Mouse (Mus musculus): ENCODE data around the gene Gm3417. TPM values are rescaled to one million over a fixed set of nuclear protein-coding genes. Genes with fewer than 3 reads are reported as not detected.

Gene Gm3417
- polyA plus RNA-seq (2014; fragmentation: Illumina TruSeq; extraction: RNeasy Lipid Tissue Mini Kit (QIAGEN cat#74804); ENCODE audit: low read depth, low replicate concordance): 1.6 TPM

DNA sequence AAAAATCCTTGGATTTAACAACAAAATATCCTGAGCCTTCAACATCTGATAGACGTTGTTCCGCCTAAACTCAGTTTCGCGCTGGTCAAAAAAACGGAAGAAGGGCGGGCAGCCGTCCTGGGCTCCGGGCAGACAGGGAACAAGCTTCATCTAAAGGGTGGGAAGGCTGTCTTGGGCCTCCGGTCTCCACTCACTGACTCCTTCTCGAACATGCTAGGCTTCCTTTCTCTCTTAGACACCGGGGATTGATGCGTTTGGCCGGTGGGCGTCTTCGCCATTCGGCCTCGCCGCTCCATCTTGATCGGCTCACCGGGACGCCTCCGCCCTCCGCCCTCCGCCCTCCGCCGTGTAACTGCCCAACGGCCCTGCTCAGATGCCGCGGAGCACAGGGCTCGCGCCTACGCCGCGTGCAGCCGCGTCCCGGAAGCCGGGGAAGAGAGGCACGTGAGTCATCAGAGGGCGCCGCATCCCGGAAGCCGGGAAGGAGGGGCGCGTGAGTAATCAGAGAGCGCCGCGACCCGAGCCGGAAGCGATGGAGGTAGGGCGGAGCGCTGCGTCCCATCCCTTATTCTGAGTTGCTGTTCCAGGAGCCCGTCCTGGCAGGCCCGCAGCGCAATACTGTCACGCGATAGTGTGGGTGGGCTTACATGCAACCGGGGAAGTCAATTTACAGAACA is at the start of gene Gm3417, which contains the start of gene 9030025P20Rik:
Gene Gm3417 (minus strand): TSS at position 429 of the 677 bp plus-strand sequence.
Gene 9030025P20Rik (plus strand): TSS at position 107 of the 677 bp plus-strand sequence.

DNA sequence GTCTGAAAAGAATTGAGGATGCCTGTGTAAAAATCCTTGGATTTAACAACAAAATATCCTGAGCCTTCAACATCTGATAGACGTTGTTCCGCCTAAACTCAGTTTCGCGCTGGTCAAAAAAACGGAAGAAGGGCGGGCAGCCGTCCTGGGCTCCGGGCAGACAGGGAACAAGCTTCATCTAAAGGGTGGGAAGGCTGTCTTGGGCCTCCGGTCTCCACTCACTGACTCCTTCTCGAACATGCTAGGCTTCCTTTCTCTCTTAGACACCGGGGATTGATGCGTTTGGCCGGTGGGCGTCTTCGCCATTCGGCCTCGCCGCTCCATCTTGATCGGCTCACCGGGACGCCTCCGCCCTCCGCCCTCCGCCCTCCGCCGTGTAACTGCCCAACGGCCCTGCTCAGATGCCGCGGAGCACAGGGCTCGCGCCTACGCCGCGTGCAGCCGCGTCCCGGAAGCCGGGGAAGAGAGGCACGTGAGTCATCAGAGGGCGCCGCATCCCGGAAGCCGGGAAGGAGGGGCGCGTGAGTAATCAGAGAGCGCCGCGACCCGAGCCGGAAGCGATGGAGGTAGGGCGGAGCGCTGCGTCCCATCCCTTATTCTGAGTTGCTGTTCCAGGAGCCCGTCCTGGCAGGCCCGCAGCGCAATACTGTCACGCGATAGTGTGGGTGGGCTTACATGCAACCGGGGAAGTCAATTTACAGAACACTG is 31.3 kb upstream of the Gm3417 start, which contains the start of gene Gm3435:
Gene Gm3435 (plus strand): TSS at position 471 of the 708 bp plus-strand sequence.

GRCm38 (mm10) chr17:14960951-14961556 is 17.5 kb downstream of the Gm3417 start, which contains the start of gene Phf10:
TSS of gene Phf10 (minus strand) at chr17:14961273.

GRCm38 (mm10) chr17:14943009-14943728 is 35.4 kb downstream of the Gm3417 start, which contains the start of the genes Wdr27 and 1600012H06Rik:
TSS of gene Wdr27 (minus strand) at chr17:14943158.
TSS of gene 1600012H06Rik (plus strand) at chr17:14943184.

Other genes with a start within 250 kb of the Gm3417 start
- gene Wdr27, start 35.6 kb downstream of the Gm3417 start, polyA plus RNA-seq (2014; fragmentation: Illumina TruSeq; extraction: RNeasy Lipid Tissue Mini Kit (QIAGEN cat#74804); ENCODE audit: low read depth, low replicate concordance): 1.5 TPM
- gene 1600012H06Rik, start 35.6 kb downstream of the Gm3417 start, polyA plus RNA-seq (2014; fragmentation: Illumina TruSeq; extraction: RNeasy Lipid Tissue Mini Kit (QIAGEN cat#74804); ENCODE audit: low read depth, low replicate concordance): 53.1 TPM
- gene Phf10, start 17.5 kb downstream of the Gm3417 start, polyA plus RNA-seq (2014; fragmentation: Illumina TruSeq; extraction: RNeasy Lipid Tissue Mini Kit (QIAGEN cat#74804); ENCODE audit: low read depth, low replicate concordance): 39.4 TPM
- gene 9030025P20Rik, start 322 bp downstream of the Gm3417 start, polyA plus RNA-seq (2014; fragmentation: Illumina TruSeq; extraction: RNeasy Lipid Tissue Mini Kit (QIAGEN cat#74804); ENCODE audit: low read depth, low replicate concordance): 5.5 TPM
- gene Gm3435, start 31.4 kb upstream of the Gm3417 start, polyA plus RNA-seq (2014; fragmentation: Illumina TruSeq; extraction: RNeasy Lipid Tissue Mini Kit (QIAGEN cat#74804); ENCODE audit: low read depth, low replicate concordance): 2.6 TPM
- 30.5 TPM for gene Ermard, start 62.4 kb upstream of the Gm3417 start, polyA plus RNA-seq (2014; fragmentation: Illumina TruSeq; extraction: RNeasy Lipid Tissue Mini Kit (QIAGEN cat#74804); ENCODE audit: low read depth, low replicate concordance)
- 1.3 TPM for gene Tcte3, start 62.7 kb upstream of the Gm3417 start, polyA plus RNA-seq (2014; fragmentation: Illumina TruSeq; extraction: RNeasy Lipid Tissue Mini Kit (QIAGEN cat#74804); ENCODE audit: low read depth, low replicate concordance)
- gene Gm3448, start 62.7 kb upstream of the Gm3417 start, polyA plus RNA-seq (2014; fragmentation: Illumina TruSeq; extraction: RNeasy Lipid Tissue Mini Kit (QIAGEN cat#74804); ENCODE audit: low read depth, low replicate concordance): 0.93 TPM